Mouse (Mus musculus): Measurements from ENCODE around the gene Olfr419. TPM values are rescaled to one million over a fixed set of nuclear protein-coding genes. Genes with fewer than 3 reads are reported as not detected.

Gene Olfr419
- not detected for total RNA-seq (2021)

GRCm38 (mm10) chr1:174251961-174252360, at the start of gene Olfr419:
Olfr419 (minus strand) TSS chr1:174252061.
- intact Hi-C loops (cut with DNase I) = no loop called here
- no peak for DNase-seq (ENCODE audit: low spot score)

GRCm38 (mm10) chr1:174270643-174271042, 18.8 kb upstream of the Olfr419 start:
- intact Hi-C loops (cut with DNase I) = no loop called here
- DNase-seq (ENCODE audit: low spot score) = no peak

- intact Hi-C loops (cut with DNase I) = no loop called here
- DNase-seq (ENCODE audit: low spot score) = no peak
Measured at GRCm38 (mm10) chr1:174269162-174269561, 17.3 kb upstream of the Olfr419 start.

- intact Hi-C loops (cut with DNase I) = no loop called here
- DNase-seq (ENCODE audit: low spot score) = no peak
Measured at GRCm38 (mm10) chr1:174267816-174268215, 16.0 kb upstream of the Olfr419 start.

- DNase-seq (ENCODE audit: low spot score) = no peak
- intact Hi-C loops (cut with DNase I) = no loop called here
Measured at GRCm38 (mm10) chr1:174250376-174250775, 1.5 kb downstream of the Olfr419 start.

GRCm38 (mm10) chr1:174247170-174247569, 4.7 kb downstream of the Olfr419 start:
- intact Hi-C loops (cut with DNase I) = no loop called here
- DNase-seq (ENCODE audit: low spot score) = no peak

- no peak for DNase-seq (ENCODE audit: low spot score)
- intact Hi-C loops (cut with DNase I) = no loop called here
Measured at GRCm38 (mm10) chr1:174246080-174246479, 5.8 kb downstream of the Olfr419 start.

GRCm38 (mm10) chr1:174244621-174245020, 7.2 kb downstream of the Olfr419 start:
- DNase-seq (ENCODE audit: low spot score) = no peak
- intact Hi-C loops (cut with DNase I) = no loop called here

- intact Hi-C loops (cut with DNase I) = no loop called here
- no peak for DNase-seq (ENCODE audit: low spot score)
Measured at GRCm38 (mm10) chr1:174239916-174240315, 11.9 kb downstream of the Olfr419 start.

- intact Hi-C loops (cut with DNase I) = no loop called here
- DNase-seq (ENCODE audit: low spot score) = no peak
Measured at GRCm38 (mm10) chr1:174216528-174217204, 35.2 kb downstream of the Olfr419 start.

- intact Hi-C loops (cut with DNase I) = no loop called here
- no peak for DNase-seq (ENCODE audit: low spot score)
Measured at GRCm38 (mm10) chr1:174215270-174216038, 36.4 kb downstream of the Olfr419 start.

GRCm38 (mm10) chr1:174212286-174212685, 39.6 kb downstream of the Olfr419 start:
- intact Hi-C loops (cut with DNase I) = no loop called here
- no peak for DNase-seq (ENCODE audit: low spot score)

GRCm38 (mm10) chr1:174204699-174205098, 47.2 kb downstream of the Olfr419 start:
- intact Hi-C loops (cut with DNase I) = no loop called here
- DNase-seq (ENCODE audit: low spot score) = no peak

Other genes with a start within 250 kb of the Olfr419 start
- gene Ifi205, start 220.3 kb downstream of the Olfr419 start, total RNA-seq (2021) = 1 to 10 TPM; 5.2 to 6.0 TPM
- not detected for gene Olfr433, start 211.4 kb downstream of the Olfr419 start, total RNA-seq (2021)
- gene Olfr432, start 202.9 kb downstream of the Olfr419 start, total RNA-seq (2021) = not detected
- not detected for gene Olfr430, start 185.5 kb downstream of the Olfr419 start, total RNA-seq (2021)
- not detected for gene Olfr429, start 167.7 kb downstream of the Olfr419 start, total RNA-seq (2021)
- not detected for gene Olfr427, start 155.2 kb downstream of the Olfr419 start, total RNA-seq (2021)
- not detected for gene Olfr231, start 130.9 kb downstream of the Olfr419 start, total RNA-seq (2021)
- gene Olfr424, start 120.5 kb downstream of the Olfr419 start, total RNA-seq (2021) = not detected
- not detected for gene Olfr420, start 96.4 kb downstream of the Olfr419 start, total RNA-seq (2021)
- 10 to 100 TPM; 11.5 to 11.7 TPM for gene Spta1, start 79.3 kb downstream of the Olfr419 start, total RNA-seq (2021)
- not detected for gene Mptx1, start 78.5 kb upstream of the Olfr419 start, total RNA-seq (2021)
- not detected for gene Olfr417, start 113.1 kb upstream of the Olfr419 start, total RNA-seq (2021)
- not detected for gene Olfr248, start 139.0 kb upstream of the Olfr419 start, total RNA-seq (2021)
- not detected for gene Olfr414, start 172.0 kb upstream of the Olfr419 start, total RNA-seq (2021)
- gene Olfr220, start 190.0 kb upstream of the Olfr419 start, total RNA-seq (2021) = not detected
- under 1 TPM; 0.25 to 0.31 TPM for gene Fmn2, start 249.8 kb upstream of the Olfr419 start, total RNA-seq (2021)

Data from heart, postnatal 25 days (tissue).